Mouse (Mus musculus): ENCODE measurements at regions not wholly inside any gene's neighbourhood (a gene's known extent, or its start where the extent isn't known, plus 50 kb on each side); places are given as distances from the start of the nearest gene placed in this dataset.

- TF ChIP-seq NRF1 (IDR thresholded peaks at IDR 0.05; ENCODE audit: insufficient read depth, low read depth, low read length, poor library complexity, severe bottlenecking): no peak
- no peak for TF ChIP-seq ZNF384 (IDR thresholded peaks at IDR 0.05; ENCODE audit: low read depth, low read length)
- TF ChIP-seq JUND (IDR thresholded peaks at IDR 0.05; ENCODE audit: low read depth, low read length): no peak
These were observed 149.3 kb upstream of the Lcorl start for GRCm38 (mm10) chr5:46006691-46007090.
